Mouse (Mus musculus) left cerebral cortex, adult 18-20 months (tissue): ENCODE results near the gene Itga2b. TPM values are rescaled to one million over a fixed set of nuclear protein-coding genes. Genes with fewer than 3 reads are reported as not detected.

ENCODE experiments used
- DNase-seq, 2 experiments: peaks; one replicate each; pipeline ENCODE4 v3.0.0; 2021 to 2022; ENCODE audit warnings: low spot score in 2 of 2, mixed read lengths in 1 of 2
- long read RNA-seq, 2 experiments: library from polyadenylated mRNA; stranded (forward); transcript quantifications; one replicate each; pipeline ENCODE4 v2.0.0; 2021
- total RNA-seq, 2 experiments: library from RNA; stranded (reverse); gene quantifications; 2 replicates each; pipeline ENCODE4 v1.2.3; 2021

Itga2b gene
- total RNA-seq: 1 to 10 TPM; 3.3 to 3.9 TPM
- long read RNA-seq, experiment 1, partial matches to known transcripts: 2 of 3 reads
- long read RNA-seq, experiment 1, other reads (novel, unspliced or antisense): 0 of 3 reads
- long read RNA-seq, experiment 2, partial matches to known transcripts: 2 of 7 reads
- long read RNA-seq, experiment 2, other reads (novel, unspliced or antisense): 3 of 7 reads

DNA sequence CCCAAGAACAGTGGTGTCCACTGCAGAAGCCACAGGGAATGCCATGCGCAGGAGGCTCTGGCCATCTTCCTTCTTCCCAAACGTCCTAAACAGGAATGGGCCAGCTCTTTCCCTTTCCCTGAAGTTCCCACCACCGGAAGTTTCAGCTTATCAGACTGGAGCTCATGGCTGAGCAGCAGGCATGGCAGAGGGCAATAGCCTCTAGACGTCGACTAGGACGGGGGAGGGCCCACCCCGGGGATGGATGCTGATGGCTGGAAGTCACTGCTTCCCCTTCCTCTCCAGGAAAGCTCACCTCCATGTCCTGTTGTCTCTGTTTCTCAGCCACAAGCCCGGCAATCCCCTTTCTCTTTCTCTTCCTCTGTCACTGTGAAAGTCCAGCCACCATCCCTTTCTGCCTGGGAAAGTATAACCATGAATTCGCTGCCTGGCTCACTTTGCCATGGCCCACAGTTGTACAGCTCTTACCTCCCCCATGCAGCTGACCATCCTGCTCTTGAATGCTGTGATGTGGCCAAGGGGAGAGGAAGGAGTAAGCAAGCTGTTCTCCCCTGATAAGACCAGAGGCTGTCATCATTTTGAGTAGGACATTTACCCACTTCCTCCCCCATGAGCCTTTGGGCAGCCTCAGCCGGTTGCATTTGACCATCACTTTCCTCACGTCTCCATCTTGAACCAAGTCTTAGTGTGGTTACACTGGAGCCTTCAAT lies at the start of gene Itga2b:
Gene Itga2b, minus strand, starts transcription at position 475 of the 710 bp plus-strand sequence.
- no peak for DNase-seq

DNA sequence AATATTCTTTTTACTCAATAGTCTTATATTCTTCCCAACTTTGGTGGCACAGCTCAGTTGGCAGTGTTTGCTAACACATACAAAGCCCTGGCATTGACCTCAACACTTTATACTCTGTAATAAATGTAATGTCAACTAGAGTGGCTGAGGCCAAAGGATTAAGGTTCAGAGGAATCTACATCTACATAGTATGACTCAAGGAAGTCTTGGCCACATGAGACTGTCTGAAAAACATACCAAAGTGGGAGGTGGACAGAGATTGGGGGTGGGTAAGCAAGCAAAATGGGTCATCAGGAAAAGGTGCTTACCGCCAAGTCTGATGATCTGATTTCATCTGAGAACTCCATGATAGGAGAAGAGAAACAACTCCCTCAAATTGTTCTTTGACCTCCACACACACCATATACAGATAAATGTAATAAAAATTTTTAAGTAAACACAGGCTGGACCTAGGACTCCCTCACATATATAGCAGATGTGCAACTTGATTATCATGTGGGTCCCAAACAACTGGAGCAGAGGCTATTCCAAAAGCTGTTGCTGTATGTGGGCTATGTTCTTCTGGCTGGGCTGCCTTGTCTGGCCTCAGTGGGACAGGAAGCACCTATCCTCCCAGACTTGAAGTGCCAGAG lies 45.0 kb upstream of the Itga2b start:
- DNase-seq: no peak

DNA sequence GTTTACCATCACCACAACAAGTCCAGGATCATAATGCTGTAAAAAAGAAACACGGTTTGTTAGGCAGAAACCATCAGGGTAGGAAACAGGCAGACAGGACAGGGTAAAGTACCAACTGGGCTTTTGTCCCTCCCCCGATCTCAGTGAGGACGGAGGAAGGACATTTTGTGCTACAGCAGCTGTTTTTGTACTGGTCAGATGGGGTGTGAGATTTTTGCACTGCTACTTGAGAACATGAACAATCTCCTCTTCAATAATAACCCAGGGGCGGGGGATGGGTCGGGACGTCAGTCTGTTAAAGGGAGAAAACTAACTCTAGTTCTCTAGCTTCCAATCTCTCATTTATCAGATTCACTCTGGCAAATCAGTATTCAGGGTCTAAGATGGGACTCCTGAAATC lies 40.3 kb upstream of the Itga2b start:
- peak; percentile 8 to 21 for DNase-seq

- DNase-seq: no peak
These were observed 26.8 kb upstream of the Itga2b start for GRCm38 (mm10) chr11:102496732-102497131.

GRCm38 (mm10) chr11:102496206-102496605 lies 26.3 kb upstream of the Itga2b start:
- DNase-seq: no peak

DNA sequence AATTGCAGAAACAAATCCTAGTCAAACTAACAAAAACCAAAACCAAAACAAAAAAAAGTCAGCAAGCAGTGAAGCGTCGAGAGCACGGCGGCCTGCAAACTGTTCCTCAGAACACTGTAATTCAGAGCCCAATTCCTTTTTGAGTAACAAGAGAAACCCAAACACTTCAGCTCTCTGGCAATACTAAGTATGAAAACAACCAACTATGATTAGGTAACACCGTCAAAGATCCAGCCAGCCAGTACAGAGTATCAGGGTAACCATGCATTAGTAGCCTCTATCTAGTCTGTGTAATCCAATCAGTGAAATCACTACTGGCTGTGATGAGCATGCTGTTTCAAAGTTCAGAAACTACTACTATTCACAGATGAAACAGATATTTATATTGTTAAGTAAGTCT lies 25.8 kb upstream of the Itga2b start:
- DNase-seq: no peak

DNA sequence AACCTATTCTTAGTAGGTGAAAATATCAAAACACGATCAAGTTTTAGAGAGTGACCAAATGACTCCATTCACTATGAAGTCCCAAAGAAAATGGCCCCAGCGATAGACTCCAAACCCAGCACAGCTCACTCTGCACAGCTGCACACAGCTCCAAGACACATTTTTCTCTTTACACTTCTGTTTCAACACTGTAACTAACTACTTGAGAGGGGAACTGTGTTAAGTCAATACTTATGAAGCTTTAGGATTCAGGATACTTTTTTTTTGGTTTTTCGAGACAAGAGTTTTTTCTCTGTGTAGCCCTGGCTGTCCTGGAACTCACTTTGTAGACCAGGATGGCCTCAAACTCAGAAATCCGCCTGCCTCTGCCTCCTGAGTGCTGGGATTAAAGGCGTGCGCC lies 25.2 kb upstream of the Itga2b start:
- DNase-seq: no peak

DNA sequence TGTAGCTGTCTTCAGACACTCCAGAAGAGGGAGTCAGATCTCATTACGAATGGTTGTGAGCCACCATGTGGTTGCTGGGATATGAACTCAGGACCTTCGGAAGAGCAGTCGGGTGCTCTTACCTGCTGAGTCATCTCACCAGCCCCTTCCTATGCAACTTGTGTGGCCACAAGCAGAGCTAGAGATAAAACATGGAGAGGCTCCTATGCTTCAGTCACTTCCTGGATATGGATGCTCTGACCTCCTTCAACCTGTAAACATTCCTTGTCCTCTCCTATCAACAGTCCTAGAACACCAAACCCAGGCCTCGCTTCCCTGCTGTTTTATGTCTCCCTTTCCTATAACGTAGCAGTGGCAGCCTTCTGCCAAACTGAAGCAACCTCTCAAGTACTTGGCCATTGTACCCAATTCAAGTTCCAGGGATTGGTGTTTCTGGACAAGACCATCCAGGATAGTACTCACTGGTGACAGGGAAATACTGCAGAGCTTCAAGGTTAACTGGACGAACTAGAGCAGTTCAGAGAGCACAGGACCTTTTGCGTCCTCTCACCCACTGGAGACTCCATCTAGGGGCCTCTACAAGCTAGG lies 24.2 kb upstream of the Itga2b start:
- DNase-seq: no peak

- DNase-seq: no peak
These were observed 23.3 kb upstream of the Itga2b start for GRCm38 (mm10) chr11:102493241-102493640.

- DNase-seq: no peak
These were observed 18.0 kb upstream of the Itga2b start for GRCm38 (mm10) chr11:102487901-102488300.

- DNase-seq: peak; percentile 48 to 66
These were observed 16.9 kb upstream of the Itga2b start for GRCm38 (mm10) chr11:102486733-102487386.

- no peak for DNase-seq
These were observed 11.9 kb upstream of the Itga2b start for GRCm38 (mm10) chr11:102481779-102482178.

DNA sequence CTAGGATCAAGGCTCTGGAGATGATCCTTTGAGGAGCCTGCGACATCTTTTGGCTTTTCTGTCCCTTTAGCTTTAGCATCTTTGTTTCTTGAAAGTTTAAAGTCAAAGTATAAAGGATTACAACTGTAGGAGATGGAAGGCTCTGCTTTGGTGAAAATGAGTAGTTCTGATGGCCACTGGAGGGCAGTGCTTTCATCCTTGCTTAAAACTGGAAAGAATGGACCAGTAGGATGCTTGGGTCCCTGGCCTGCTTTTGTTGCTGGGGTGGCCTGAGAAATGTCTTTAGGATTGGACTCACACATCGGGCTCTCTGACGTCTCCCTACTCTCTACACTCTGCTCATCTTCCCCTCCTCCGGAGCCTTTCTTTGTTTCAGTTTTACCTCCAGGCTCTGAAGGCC lies 11.0 kb upstream of the Itga2b start:
- no peak for DNase-seq

DNA sequence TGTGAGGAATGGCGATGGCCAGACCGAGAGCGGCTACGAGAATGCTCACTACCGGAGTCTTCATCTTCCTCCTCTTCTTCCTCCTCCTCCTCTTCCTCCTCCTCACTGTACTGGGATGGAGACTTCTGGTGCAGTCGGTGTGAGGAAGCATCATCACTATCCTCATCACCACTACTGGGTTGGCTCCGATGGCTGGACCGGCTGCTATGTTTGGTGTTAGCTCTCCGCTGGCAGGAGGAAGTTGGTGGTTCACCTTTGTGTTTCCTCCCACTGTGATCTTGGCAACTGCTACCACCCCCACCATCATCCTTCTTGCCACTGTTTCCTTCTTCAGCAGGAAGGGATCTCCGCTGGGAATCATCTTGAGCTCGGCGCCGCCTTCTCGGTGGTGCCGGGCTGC lies 10.2 kb upstream of the Itga2b start:
- no peak for DNase-seq

DNA sequence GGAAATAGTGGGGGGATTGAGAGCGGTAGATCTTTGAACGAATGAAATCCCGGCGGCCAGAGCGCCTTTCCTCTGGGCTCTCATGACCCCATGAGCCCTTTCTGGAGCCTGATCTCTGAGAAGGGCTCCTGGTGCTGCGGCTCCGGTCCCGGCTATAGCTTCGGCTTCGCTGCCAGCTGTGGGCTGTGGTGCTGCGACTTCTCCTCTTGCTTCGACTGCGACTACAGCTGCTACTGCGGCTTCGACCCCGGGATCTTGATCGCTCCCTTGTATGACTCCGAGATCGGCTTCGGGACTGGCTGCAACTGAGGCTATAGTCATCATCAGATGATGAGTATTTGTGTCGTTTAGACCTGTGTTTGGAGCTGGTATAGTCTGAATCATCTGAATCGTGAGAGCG lies 9.7 kb upstream of the Itga2b start:
- no peak for DNase-seq

GRCm38 (mm10) chr11:102478671-102479070 lies 8.7 kb upstream of the Itga2b start:
- no peak for DNase-seq

- DNase-seq: no peak
These were observed 5.1 kb upstream of the Itga2b start for GRCm38 (mm10) chr11:102475027-102475426.

DNA sequence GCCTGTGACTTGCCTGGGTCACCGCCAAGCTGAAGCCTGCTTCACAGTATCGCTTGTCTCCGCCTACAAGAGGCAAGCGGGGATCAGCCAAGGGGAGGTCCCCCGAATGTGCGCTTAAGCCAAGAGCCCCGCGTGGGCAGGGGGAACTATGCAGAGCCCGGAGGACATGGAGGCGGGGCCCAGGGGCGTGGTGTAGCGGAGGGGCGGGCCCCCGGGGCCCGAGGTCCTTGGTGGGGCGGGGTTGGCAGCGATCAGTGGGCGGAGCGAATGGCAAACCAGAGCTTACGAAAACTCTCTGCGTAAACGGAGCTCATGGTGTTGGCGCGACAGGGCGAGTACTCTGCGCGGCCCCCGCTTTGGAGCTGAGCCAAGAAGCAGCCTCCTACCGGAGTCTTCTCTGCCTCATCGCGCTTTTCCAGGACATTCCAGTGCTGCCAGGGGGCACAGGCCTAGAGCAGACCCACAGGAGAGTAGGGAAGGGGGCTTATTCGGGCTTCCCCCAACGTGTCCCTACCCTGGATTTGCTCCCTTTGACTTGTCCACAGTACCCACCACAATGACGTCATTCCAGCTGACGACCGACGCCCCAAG lies 2.8 kb downstream of the Itga2b start:
- peak; percentile 92 to 94 for DNase-seq

DNA sequence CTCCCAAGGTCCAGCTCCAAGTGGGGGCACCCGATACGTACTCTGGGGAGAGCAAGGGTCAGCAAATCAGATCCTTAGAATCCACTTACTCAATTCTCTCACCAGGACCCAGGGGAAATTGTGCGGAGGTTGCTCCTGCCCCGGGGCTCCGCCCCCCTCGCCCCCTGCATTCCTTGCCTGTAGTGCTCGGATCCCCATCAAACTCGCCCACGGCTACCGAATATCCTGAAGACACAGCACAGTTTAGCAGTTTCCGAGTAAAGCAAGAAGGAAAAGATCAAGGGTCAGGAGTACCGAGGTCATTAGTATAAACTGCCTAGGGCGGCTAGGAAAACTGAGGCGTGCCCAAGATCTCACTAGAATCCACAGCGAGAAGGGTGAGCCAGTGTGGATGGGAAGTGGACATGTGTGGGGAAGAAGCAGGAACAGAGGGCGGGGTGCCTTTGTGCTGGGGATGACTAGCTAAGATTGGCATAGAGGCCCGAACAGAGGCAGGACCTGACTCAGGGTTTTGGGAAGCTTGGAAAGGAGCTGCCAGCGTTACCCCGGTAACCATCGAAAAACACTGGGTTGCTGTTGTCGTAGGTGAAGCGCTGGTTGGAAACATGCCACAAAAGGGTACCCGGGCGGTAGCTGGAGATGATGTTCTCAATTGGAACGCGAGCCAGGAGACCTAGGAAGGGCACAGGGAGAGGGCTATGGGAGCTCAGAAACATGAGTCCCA lies 4.0 kb downstream of the Itga2b start:
- peak; percentile 53 to 74 for DNase-seq

DNA sequence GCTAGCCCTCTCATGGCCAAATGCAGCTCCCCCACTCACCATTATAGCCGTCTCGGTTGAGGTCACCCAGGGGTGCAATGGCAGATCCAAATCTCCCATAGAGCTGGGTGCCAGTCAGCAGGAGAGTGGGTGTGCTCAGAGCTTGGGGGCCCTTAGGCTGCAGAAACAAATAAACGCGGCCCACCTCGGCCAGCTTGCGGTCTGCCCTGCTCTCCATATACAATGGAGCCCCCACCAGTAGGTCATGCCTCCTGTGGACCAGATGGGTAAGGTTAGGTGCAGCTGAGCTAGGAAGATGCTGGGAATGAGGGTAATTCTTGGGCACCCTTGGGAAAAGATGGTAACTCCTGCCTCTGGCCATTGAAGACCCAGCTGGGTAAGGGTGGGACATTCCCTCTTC lies 5.0 kb downstream of the Itga2b start:
- DNase-seq: no peak

- DNase-seq: no peak
These were observed 8.2 kb downstream of the Itga2b start for GRCm38 (mm10) chr11:102461764-102462163.
